Mouse (Mus musculus) midbrain, embryonic 10.5 days (tissue): ENCODE results near the gene Stag1. TPM values are rescaled to one million over a fixed set of nuclear protein-coding genes. Genes with fewer than 3 reads are reported as not detected.

Experiments
- DNase-seq: peaks from one replicate; pipeline ENCODE4 v3.0.0-alpha.2; 2017; ENCODE audit warnings: low spot score
- H3K27ac ChIP-seq: fragments of 300-500 bp; sonication (generic); replicated peaks from 2 replicates; pipeline ENCODE4 v1.5.1; 2016; ENCODE audit warnings: mild to moderate bottlenecking
- H3K27me3 ChIP-seq: fragments of 300-500 bp; sonication (generic); 2 replicates; pipeline ENCODE4 v1.6.1; 2016; ENCODE audit warnings: low read depth, mild to moderate bottlenecking; ENCODE audit not compliant: poor library complexity, severe bottlenecking
- H3K36me3 ChIP-seq: fragments of 300-500 bp; sonication (generic); 2 replicates; pipeline ENCODE4 v1.6.1; 2016; ENCODE audit warnings: mild to moderate bottlenecking, moderate library complexity
- H3K4me1 ChIP-seq: fragments of 300-500 bp; sonication (generic); 2 replicates; pipeline ENCODE4 v1.6.1; 2016
- H3K4me3 ChIP-seq: fragments of 300-500 bp; sonication (generic); 2 replicates; pipeline ENCODE4 v1.5.1; 2016; ENCODE audit warnings: mild to moderate bottlenecking, moderate library complexity
- H3K9me3 ChIP-seq: fragments of 300-500 bp; sonication (generic); replicated peaks from 2 replicates; pipeline ENCODE4 v1.6.1; 2016; ENCODE audit warnings: mild to moderate bottlenecking
- WGBS: fragments of 180-500 bp; shearing (Covaris S2); methylation state at CpG from one replicate; pipeline ENCODE4 v1.1.7; 2016; 5-methylcytosine and 5-hydroxymethylcytosine counted together
- polyA plus RNA-seq: library from polyadenylated mRNA; unstranded; fragments of >200 nt; fragmentation: Nextera tagmentation; extraction: Ambion mirVana; gene quantifications from 2 replicates; pipeline ENCODE4 v1.2.1, GENCODE M21; 2016

Gene Stag1
- polyA plus RNA-seq, 1 experiment from 2014 or later, result 51.6 TPM

DNA sequence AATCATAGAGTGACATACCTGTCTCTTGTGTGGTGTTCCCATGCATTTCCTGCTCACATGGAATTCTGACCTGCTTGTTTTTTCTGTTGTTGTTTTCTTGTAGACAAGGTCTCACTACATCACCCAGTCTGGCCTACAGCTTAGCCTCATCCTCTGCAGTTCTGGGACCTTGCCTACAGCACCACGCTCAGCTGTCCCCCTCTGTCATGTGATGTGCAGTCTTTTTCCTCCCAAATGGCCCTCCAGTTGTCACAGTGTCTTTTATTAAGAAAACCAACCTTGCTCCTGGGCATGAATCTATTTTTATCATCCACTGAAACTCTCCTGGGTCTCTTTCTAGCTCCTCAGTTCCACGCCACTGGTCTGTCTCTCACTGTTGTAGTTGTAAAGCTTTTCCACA lies 394.6 kb downstream of the Stag1 start:
- Histone ChIP-seq H3K4me3 (no peak overlapping the region), H3K4me1 (no peaks in the 10 kb centered on the region), H3K27me3 (no peaks in the 10 kb centered on the region), H3K9me3 (peaks cover 15% of the 10 kb centered on the region), H3K27ac (no peak overlapping the region), H3K36me3 (peaks cover 42% of the 10 kb centered on the region)
- WGBS, result 94% methylated on average over 2 of the region's 2 CpGs
- no peak for DNase-seq

- H3K27ac ChIP-seq, result no peak overlapping the region
- no peaks in the 10 kb centered on the region for H3K27me3 ChIP-seq
- H3K36me3 ChIP-seq, result peaks cover 48% of the 10 kb centered on the region
- H3K4me1 ChIP-seq, result no peaks in the 10 kb centered on the region
- peaks cover 11% of the 10 kb centered on the region for H3K9me3 ChIP-seq
- no peak overlapping the region for H3K4me3 ChIP-seq
- no peak for DNase-seq
- WGBS, result 91% methylated on average over 4 of the region's 4 CpGs
Measured at GRCm38 (mm10) chr9:100993937-100994336, 396.3 kb downstream of the Stag1 start.

GRCm38 (mm10) chr9:100997138-100997537 lies 399.5 kb downstream of the Stag1 start:
- 96% methylated on average over 2 of the region's 2 CpGs for WGBS
- H3K36me3 ChIP-seq, result peaks cover 40% of the 10 kb centered on the region
- H3K9me3 ChIP-seq, result no peaks in the 10 kb centered on the region
- H3K27ac ChIP-seq, result no peak overlapping the region
- no peak overlapping the region for H3K4me3 ChIP-seq
- DNase-seq, result no peak
- H3K4me1 ChIP-seq, result no peaks in the 10 kb centered on the region
- H3K27me3 ChIP-seq, result no peaks in the 10 kb centered on the region

DNA sequence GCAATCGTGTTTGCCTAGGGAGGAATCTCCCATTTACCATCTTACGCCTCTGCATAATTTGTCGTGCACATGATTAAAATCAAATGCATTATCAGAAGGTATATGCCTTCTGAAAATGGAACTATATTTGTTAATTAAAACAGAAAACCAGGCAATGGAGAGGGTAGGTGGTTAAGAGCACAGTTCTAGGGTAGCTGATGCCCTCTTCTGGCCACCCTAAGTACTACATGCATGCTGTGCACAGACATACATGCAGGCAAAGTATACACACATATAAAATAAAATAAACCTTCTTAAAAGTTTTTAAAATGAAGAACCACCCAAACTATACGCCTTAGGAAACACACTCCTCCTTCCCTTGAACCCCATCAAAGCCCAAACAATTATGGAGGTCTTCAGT lies 404.5 kb downstream of the Stag1 start:
- WGBS, result 89% methylated on average over 4 of the region's 4 CpGs
- no peak overlapping the region for H3K27ac ChIP-seq
- no peak for DNase-seq

DNA sequence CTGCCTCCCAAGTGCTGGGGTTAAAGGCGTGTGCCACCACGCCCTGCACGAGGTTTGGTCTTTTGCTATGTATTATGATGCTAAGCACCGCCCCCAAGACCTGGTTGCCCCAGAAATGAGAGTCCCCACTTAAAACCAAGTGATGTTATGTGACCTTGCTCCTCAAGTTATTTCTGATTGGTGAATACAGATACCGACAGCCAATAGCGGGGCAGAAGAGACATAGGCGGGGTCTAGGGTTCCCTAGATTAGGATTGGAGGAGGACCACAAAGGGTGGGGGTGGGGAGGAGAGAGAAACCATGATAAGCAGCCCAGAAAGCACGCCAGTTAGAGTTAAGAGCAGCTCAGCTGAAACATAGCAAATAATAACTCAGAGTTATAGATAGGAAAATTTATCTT lies 405.2 kb downstream of the Stag1 start:
- DNase-seq, result no peak
- no peaks in the 10 kb centered on the region for H3K27me3 ChIP-seq
- no peaks in the 10 kb centered on the region; the same call in 1 of the 2 replicates for H3K9me3 ChIP-seq
- peaks cover 23% of the 10 kb centered on the region for H3K36me3 ChIP-seq
- H3K4me1 ChIP-seq, result no peaks in the 10 kb centered on the region
- no peak overlapping the region for H3K27ac ChIP-seq
- no peak overlapping the region for H3K4me3 ChIP-seq
- 93% methylated on average over 8 of the region's 8 CpGs for WGBS

More for the DNA sequence above, 404.5 kb downstream of the Stag1 start:
- Histone ChIP-seq H3K36me3 (peaks cover 23% of the 10 kb centered on the region), H3K4me1 (no peaks in the 10 kb centered on the region), H3K9me3 (no peaks in the 10 kb centered on the region; the same call in 1 of the 2 replicates), H3K27me3 (no peaks in the 10 kb centered on the region), H3K4me3 (no peak overlapping the region)

GRCm38 (mm10) chr9:101003302-101003701 lies 405.7 kb downstream of the Stag1 start:
- Histone ChIP-seq H3K4me3 (no peak overlapping the region), H3K4me1 (no peaks in the 10 kb centered on the region), H3K9me3 (no peaks in the 10 kb centered on the region; the same call in 1 of the 2 replicates), H3K27ac (no peak overlapping the region), H3K36me3 (peaks cover 19% of the 10 kb centered on the region), H3K27me3 (no peaks in the 10 kb centered on the region)
- WGBS, result 92% methylated on average over 5 of the region's 5 CpGs
- DNase-seq, result no peak

DNA sequence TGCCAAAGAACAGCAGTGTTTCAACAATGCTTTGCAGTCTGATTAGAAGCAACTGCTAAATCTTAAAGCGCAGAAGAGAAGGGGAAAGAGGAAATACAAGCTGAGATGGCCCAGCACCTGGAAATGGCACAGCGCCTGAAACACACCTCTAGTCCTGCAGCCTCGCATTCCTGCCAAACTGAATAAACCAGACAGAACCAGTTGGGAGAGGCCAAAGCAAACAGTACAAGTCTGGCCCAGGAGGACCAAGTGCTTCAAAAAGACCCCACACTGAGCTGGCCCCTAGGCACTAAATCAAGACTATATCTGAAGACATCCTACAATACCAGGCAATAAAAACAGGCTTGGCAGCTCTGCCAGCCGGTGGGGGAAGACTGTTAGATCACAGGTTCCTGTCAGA lies 408.3 kb downstream of the Stag1 start:
- WGBS, result 90% methylated on average over 4 of the region's 4 CpGs
- Histone ChIP-seq H3K4me3 (no peak overlapping the region), H3K36me3 (peaks cover 12% of the 10 kb centered on the region; the same call in 1 of the 2 replicates), H3K27ac (no peak overlapping the region), H3K4me1 (no peaks in the 10 kb centered on the region), H3K27me3 (no peaks in the 10 kb centered on the region), H3K9me3 (no peaks in the 10 kb centered on the region; the same call in 1 of the 2 replicates)
- DNase-seq, result no peak

Other genes with a start within 250 kb of the Stag1 start
- 0.80 and 0.98 TPM in 2 replicates for gene Il20rb, start 111.0 kb upstream of the Stag1 start, polyA plus RNA-seq
- gene Nck1, start 51.7 kb upstream of the Stag1 start, polyA plus RNA-seq, result 58.8 and 63.5 TPM in 2 replicates
- 6.5 TPM in 2 replicates for gene Slc35g2, start 26.7 kb upstream of the Stag1 start, polyA plus RNA-seq